ENCODE assay signal across 8 mouse cellular contexts in genomic region chr11:116237742-116238395, GRCm38 (mm10). TPM values are rescaled to one million over a fixed set of nuclear protein-coding genes. Genes with fewer than 3 reads are reported as not detected.
DNase-seq lines count a peak whose midpoint lies in the region; ATAC-seq lines count a peak whose summit lies in the region.

Evpl (minus strand) TSS chr11:116238077.

- H3K9me3 ChIP-seq in forebrain, embryonic 10.5 days: no peaks in the 10 kb centered on the region
- H3K9me3 ChIP-seq in forebrain, embryonic 16.5 days (ENCODE audit: control insufficient read depth, low read length): no peaks in the 10 kb centered on the region
- no peaks in the 10 kb centered on the region for H3K9me3 ChIP-seq in intestine, embryonic 14.5 days (ENCODE audit: control insufficient read depth, low read length)
- no peaks in the 10 kb centered on the region for H3K9me3 ChIP-seq in liver, embryonic 13.5 days (replicated peaks)

- H3K27ac ChIP-seq in forebrain, embryonic 10.5 days: peak within 1 kb of the TSS; percentile 26; the same call in 1 of the 2 replicates
- no peak within 1 kb of the TSS for H3K27ac ChIP-seq in forebrain, embryonic 16.5 days (ENCODE audit: low read length)
- H3K27ac ChIP-seq in intestine, embryonic 14.5 days (ENCODE audit: low read depth): no peak within 1 kb of the TSS
- no peak within 1 kb of the TSS for H3K27ac ChIP-seq in liver, embryonic 13.5 days

- peaks cover 8% of the 10 kb centered on the region for H3K36me3 ChIP-seq in forebrain, embryonic 10.5 days (replicated peaks)
- no peaks in the 10 kb centered on the region for H3K36me3 ChIP-seq in forebrain, embryonic 16.5 days (ENCODE audit: control insufficient read depth, insufficient read depth)
- no peaks in the 10 kb centered on the region for H3K36me3 ChIP-seq in intestine, embryonic 14.5 days (ENCODE audit: control insufficient read depth, insufficient read depth, low read length)
- H3K36me3 ChIP-seq in liver, embryonic 13.5 days: no peaks in the 10 kb centered on the region

- ATAC-seq in forebrain, embryonic 16.5 days: no peak
- ATAC-seq in erythroblast, adult 5-6 weeks (replicated peaks; ENCODE audit: low FRiP score, poor library complexity, severe bottlenecking): peak; percentile 47
- peak; percentile 69 for ATAC-seq in intestine, embryonic 14.5 days (replicated peaks; ENCODE audit: low FRiP score, low TSS enrichment, low read depth)
- peak; percentile 66 for ATAC-seq in liver, embryonic 13.5 days (ENCODE audit: low read depth)

- no peak within 1 kb of the TSS for H3K9ac ChIP-seq in forebrain, embryonic 16.5 days (replicated peaks; ENCODE audit: low read depth, low read length)
- peak within 1 kb of the TSS; percentile 2; the same call in 1 of the 2 replicates for H3K9ac ChIP-seq in intestine, embryonic 14.5 days (ENCODE audit: low read length)
- no peak within 1 kb of the TSS for H3K9ac ChIP-seq in liver, embryonic 13.5 days

- no peak within 1 kb of the TSS for H3K4me2 ChIP-seq in forebrain, embryonic 16.5 days (ENCODE audit: low read length)
- peak within 1 kb of the TSS; percentile 43 for H3K4me2 ChIP-seq in intestine, embryonic 14.5 days (ENCODE audit: low read length)
- peak within 1 kb of the TSS; percentile 49 for H3K4me2 ChIP-seq in liver, embryonic 13.5 days

- intact Hi-C loops in left cerebral cortex, postnatal 4 days (cut with DNase I): no loop called here

- WGBS in forebrain, embryonic 10.5 days: 13% methylated on average over 31 of the region's 31 CpGs
- 13% methylated on average over 26 of the region's 31 CpGs for WGBS in forebrain, embryonic 16.5 days
- WGBS in intestine, embryonic 14.5 days: 13% methylated on average over 24 of the region's 31 CpGs
- WGBS in liver, embryonic 13.5 days (ENCODE audit: insufficient replicate concordance): 22% methylated on average over 31 of the region's 31 CpGs

- DNase-seq in forebrain, embryonic 10.5 days (ENCODE audit: extremely low spot score, low spot score): no peak
- peak; percentile 77 for DNase-seq in intestine, embryonic 14.5 days (ENCODE audit: low spot score)
- peak; percentile 26 for DNase-seq in liver, embryonic 13.5 days
- peak; percentile 24 to 27 for DNase-seq in spleen, postnatal 36 days (ENCODE audit: low spot score in 2 of 2)
- DNase-seq in left cerebral cortex, postnatal 4 days: no peak
- DNase-seq in right cerebral cortex, postnatal 14 days: no peak

- H3K4me1 ChIP-seq in forebrain, embryonic 10.5 days: peaks cover 47% of the 10 kb centered on the region
- H3K4me1 ChIP-seq in forebrain, embryonic 16.5 days (replicated peaks; ENCODE audit: control insufficient read depth, insufficient read depth, low read length): no peaks in the 10 kb centered on the region
- peaks cover 17% of the 10 kb centered on the region for H3K4me1 ChIP-seq in intestine, embryonic 14.5 days (replicated peaks; ENCODE audit: control insufficient read depth, insufficient read depth, low read length)
- peaks cover 24% of the 10 kb centered on the region for H3K4me1 ChIP-seq in liver, embryonic 13.5 days (replicated peaks)

- H3K4me3 ChIP-seq in forebrain, embryonic 10.5 days: peak within 1 kb of the TSS; percentile 32
- no peak within 1 kb of the TSS for H3K4me3 ChIP-seq in forebrain, embryonic 16.5 days (replicated peaks; ENCODE audit: low read length)
- peak within 1 kb of the TSS; percentile 8 for H3K4me3 ChIP-seq in intestine, embryonic 14.5 days (ENCODE audit: low read depth, low read length)
- peak within 1 kb of the TSS; percentile 25 for H3K4me3 ChIP-seq in liver, embryonic 13.5 days (replicated peaks)

- H3K27me3 ChIP-seq in forebrain, embryonic 10.5 days (ENCODE audit: poor library complexity, severe bottlenecking): peaks cover 67% of the 10 kb centered on the region
- H3K27me3 ChIP-seq in forebrain, embryonic 16.5 days (replicated peaks; ENCODE audit: control insufficient read depth, insufficient read depth, low read length): peaks cover 11% of the 10 kb centered on the region
- H3K27me3 ChIP-seq in intestine, embryonic 14.5 days (replicated peaks; ENCODE audit: control insufficient read depth, insufficient read depth, low read length): no peaks in the 10 kb centered on the region
- H3K27me3 ChIP-seq in liver, embryonic 13.5 days: peaks cover 53% of the 10 kb centered on the region

RNA-seq across cellular contexts. Expression of gene Evpl, which starts in this region (rescaled TPM):
- 0.47 and 0.48 TPM in 2 replicates for polyA plus RNA-seq in forebrain, embryonic 10.5 days (2016; fragmentation: Nextera tagmentation; extraction: Ambion mirVana)
- polyA plus RNA-seq in forebrain, embryonic 16.5 days (2015; fragmentation: Nextera tagmentation; extraction: Ambion mirVana): 0.32 and 0.39 TPM in 2 replicates
- not detected in 2 replicates for total RNA-seq in erythroblast, adult 5-6 weeks (2015; ENCODE audit: low replicate concordance)
- total RNA-seq in erythroblast, adult 5-6 weeks (2017; ENCODE audit: low replicate concordance): 0.09 and 0.56 TPM in 2 replicates
- polyA plus RNA-seq in intestine, embryonic 14.5 days (2014; fragmentation: Nextera tagmentation; extraction: Ambion mirVana): 3.2 and 3.7 TPM in 2 replicates
- polyA plus RNA-seq in liver, embryonic 13.5 days (2015; fragmentation: Nextera tagmentation; extraction: Ambion mirVana): 0.10 TPM in 2 replicates
- under 1 TPM; 0.66 to 0.85 TPM for total RNA-seq in left cerebral cortex, postnatal 4 days (2021)

Comparison
In these comparisons a context has a peak if more than half of its experiments do, and no peak if none do; other contexts are left out.
1. Peak in ATAC-seq in erythroblast, adult 5-6 weeks; RNA of the gene not detected or under 1 TPM.
2. Peak in DNase-seq, ATAC-seq, H3K4me3 ChIP-seq and H3K4me2 ChIP-seq in liver, embryonic 13.5 days; RNA of the gene not detected or under 1 TPM.
3. DNase-seq: peak in intestine, embryonic 14.5 days (single experiment) and spleen, postnatal 36 days (2 of 2); none in forebrain, embryonic 10.5 days (single experiment), left cerebral cortex, postnatal 4 days (single experiment) and right cerebral cortex, postnatal 14 days (single experiment).